Mouse (Mus musculus) layer of hippocampus, postnatal 36 days (tissue): ENCODE data around the gene Mdh2. TPM values are rescaled to one million over a fixed set of nuclear protein-coding genes. Genes with fewer than 3 reads are reported as not detected.

Experiments
- DNase-seq, 2 experiments: peaks; one replicate each; pipeline ENCODE4 v3.0.0; 2022
- total RNA-seq, 2 experiments: library from RNA; stranded (reverse); gene quantifications; 2 replicates each; pipeline ENCODE4 v1.2.3; 2021

Mdh2 gene
- total RNA-seq, 2 experiments from 2014 or later = 387 to 407 TPM

DNA sequence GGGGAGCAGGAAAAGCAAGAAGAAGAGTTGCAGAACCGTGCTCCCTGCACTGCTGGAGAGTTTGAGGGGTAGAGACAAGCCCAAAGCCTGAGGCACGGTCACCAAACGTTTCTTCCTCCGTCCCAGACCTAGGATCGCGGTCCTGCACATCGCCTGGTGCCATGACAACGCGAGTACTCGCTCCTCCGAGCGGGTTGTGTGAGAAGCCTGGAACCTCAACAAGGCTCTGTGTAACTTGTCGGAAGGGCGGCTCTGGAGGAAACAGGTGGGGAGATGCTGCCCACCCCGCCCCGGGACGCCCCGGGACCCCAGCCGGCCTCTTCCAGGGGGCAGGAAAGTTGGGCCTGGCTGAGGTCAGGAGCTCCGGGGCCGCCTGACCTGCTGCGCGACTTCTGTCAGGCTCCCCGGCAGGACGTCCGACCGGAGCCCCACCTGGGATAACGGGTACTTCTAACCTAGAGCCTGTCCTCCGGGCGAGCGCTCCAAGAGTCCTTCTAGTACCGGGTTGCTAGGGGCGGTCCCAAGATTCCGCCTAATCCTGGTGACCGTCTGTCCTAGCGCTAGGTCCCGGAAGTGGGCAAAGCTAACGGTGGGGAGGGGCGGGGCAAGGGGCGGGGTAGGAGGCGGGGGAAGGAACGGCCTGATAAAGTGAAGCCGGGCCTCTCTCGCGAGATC, 347 bp upstream of the Mdh2 start, which contains the start of gene Styxl1:
Styxl1 (minus strand) TSS at position 590 of the 675 bp plus-strand sequence.
- no peak for DNase-seq

- no peak for DNase-seq
Observed at GRCm38 (mm10) chr5:135780331-135780730, 2.1 kb downstream of the Mdh2 start.

DNA sequence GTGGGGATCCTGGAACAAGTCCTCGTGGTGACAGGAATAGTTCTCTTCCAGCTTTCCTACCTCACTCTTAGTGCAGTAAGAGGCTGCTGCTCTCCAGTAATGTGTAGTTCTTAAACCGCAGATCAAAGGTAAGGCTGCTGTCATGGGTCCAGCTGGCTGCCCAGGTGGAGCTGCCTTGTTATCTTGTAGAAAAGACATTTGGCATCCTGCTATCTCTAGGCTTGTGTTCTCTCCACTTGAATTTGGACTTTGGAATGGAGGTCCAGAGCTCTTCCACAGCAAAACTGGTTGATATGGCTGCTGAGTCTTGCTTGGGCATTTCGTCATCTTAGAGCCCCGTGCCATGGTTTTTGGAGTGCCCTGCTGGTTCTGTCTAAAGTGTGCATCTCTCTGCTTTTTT, 4.6 kb downstream of the Mdh2 start:
- no peak for DNase-seq

- peak; percentile 87 to 89 for DNase-seq
Observed at GRCm38 (mm10) chr5:135793996-135794858, 15.9 kb downstream of the Mdh2 start.

GRCm38 (mm10) chr5:135794859-135795181, 16.5 kb downstream of the Mdh2 start:
- DNase-seq = no peak

DNA sequence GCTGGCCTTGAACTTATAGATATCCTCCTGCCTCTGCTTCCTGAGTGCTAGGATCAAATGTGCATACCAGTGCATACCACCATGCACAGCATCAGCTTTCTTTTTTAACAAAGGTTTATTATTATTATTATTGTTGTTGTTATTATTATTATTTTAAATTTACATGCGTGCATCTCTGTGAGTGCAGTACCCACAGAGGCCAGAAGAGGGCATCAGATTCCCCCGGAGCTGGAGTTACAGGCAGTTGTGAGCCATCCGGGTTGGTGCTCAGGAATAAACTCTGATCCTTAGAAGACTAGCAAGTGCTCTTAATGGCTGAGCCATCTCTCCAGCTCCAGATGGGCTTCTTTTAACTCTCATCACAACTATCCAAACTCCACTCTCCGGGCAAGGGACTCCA, 21.5 kb downstream of the Mdh2 start:
- no peak for DNase-seq

DNA sequence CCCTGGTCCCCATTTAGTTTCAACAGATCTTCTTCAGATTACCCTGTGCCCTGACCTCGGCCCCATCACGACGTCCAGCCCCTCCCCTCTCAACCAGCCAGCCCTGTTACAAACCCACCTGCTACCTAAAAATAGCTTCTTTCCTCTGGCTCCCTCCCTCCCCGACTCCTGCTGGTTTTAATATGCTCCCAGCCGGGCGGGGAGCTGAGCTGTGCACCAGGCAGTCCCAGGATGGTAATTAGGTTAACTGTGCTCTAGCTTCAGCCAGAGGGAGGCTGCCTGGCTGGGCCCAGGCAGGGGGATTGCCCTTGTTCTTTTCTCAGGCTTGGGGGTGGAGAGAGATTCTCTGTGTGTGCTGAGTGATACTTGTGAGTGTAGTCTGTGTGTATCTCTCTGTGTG, 22.6 kb downstream of the Mdh2 start:
- DNase-seq = no peak

DNA sequence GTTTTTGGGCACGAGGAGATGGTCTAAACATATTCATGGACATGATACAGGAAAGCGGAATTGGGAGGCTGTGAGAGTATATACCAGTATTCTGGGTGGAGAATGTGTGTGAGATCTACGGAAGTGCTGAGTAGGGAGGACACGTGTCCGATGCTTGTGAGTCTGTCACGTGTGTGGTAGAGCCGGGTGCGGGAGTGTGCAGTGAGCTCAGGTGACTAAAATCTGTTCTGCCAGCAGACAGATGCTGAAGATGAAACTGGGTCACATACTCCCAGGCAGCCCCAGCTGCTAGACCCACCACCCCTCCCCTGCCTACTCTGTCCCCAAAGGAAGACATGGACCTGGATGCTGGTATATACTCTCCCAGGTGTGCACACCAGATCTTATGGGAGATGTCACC, 24.4 kb downstream of the Mdh2 start:
- no peak for DNase-seq

DNA sequence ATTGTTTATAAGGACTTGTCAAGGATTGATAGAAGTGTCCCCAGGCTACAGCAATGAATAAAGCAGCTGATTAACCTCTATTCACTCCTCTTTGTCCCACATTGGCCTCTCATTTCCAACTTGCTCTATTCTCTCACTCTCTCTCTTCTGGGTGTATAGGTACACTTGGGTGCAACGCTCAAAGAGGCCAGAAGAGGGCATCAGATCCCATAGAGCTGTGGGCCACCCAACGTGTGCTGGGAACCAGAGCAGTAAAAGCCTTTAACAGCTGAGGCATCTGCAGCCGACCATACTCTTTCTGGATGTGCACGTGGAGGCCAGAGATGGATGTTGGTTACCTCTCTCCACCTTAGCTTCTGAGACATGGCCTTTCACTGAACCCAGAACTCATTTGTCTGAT, 24.9 kb downstream of the Mdh2 start:
- no peak for DNase-seq

DNA sequence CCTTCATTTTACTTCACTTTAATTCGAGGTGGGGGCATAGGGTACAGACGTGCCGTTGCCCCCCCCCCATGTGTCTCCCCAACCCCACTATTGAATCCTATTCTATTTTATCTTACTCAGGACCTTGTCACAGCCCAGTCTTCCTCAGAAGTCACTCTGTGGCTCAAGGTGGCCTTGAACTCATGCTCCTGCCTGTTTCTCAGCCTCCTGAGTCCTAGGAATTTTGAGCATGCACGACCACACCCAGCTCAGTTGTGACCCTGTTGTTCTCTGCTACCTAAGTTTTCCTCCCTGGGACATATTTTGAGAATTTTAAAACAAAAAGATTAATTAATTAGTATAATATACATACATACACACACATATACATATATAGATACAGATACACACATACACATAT, 25.4 kb downstream of the Mdh2 start:
- no peak for DNase-seq

DNA sequence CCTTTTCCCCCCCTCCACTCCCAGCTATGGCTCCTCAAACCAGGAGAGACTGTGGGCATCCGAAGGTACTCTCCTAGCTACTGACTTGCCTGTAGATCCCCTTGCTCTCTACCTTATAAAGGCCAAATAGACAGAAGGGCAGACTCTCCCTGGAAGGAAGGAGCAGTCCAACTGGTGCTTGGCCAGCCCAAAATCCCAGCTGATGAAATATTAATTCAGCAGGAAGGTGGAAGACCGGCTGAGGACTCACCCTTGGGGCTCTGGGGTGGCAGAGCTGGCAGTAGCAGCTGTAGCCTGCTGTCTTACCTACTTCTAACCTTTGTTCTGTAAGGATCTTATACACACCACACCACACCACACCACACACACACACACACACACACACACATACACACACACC, 26.5 kb downstream of the Mdh2 start:
- DNase-seq = no peak

GRCm38 (mm10) chr5:135806555-135807262, 28.4 kb downstream of the Mdh2 start, which contains the start of gene Srrm3:
TSS of gene Srrm3 (plus strand) at chr5:135806890.
- peak; percentile 89 to 90 for DNase-seq

DNA sequence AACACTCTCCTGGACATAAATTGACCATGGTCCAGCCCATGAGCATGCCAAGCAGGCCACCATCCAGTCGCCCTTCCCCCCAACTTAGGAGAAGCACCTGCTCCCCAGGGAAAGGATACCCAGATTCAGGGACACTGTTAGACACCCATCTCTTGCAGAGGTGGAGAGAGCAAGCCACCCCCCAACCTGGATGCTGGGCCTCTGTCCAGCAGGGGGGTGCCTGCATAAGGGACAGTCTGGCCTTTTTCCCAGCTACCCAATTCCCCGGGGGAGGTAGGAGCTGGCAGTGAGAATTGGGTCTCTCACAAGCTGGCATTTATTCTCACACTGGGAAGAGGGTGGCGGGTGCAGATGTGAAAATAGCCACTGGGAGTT, 29.0 kb downstream of the Mdh2 start:
- DNase-seq = peak in 1 of 2 experiments; percentile 24

DNA sequence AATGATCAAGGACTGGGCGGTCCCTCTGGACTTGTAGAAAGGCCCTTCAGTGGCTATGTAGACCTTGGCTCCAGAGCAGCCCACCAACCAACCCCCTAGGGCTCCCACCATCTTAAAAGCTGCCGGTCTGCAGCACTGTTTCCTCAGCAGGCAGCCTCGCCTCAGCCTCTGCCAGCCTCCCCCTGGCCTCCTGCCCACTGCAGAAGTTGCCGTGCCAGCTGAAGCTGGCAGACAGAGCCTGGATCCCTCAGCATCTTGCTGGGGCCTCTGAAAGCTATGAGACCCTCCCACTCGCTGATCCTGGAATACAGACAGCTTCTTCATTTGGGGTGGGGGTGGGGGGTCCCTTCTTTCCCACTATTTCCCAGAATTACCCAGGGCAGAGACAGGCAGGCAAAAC, 34.7 kb downstream of the Mdh2 start:
- DNase-seq = peak; percentile 71 to 73

DNA sequence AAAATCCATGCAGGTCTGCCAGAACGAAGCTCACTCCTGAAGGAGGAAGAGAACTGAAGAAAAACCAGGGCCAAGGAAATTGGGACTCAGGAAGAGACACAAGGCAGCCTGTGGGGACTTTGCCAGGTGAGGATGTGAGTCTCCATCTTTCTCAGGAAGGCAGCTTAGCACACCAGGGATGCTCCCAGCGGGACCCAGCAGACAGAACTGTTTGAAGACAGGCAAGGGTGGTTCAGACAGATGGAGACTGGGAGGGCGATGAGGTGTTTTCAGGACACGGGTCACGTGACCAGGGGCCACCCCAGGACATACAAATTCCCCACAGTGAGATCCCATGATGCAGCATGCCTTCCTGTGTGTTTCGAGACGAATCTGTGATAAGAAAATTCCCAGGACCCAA, 40.2 kb downstream of the Mdh2 start:
- no peak for DNase-seq

DNA sequence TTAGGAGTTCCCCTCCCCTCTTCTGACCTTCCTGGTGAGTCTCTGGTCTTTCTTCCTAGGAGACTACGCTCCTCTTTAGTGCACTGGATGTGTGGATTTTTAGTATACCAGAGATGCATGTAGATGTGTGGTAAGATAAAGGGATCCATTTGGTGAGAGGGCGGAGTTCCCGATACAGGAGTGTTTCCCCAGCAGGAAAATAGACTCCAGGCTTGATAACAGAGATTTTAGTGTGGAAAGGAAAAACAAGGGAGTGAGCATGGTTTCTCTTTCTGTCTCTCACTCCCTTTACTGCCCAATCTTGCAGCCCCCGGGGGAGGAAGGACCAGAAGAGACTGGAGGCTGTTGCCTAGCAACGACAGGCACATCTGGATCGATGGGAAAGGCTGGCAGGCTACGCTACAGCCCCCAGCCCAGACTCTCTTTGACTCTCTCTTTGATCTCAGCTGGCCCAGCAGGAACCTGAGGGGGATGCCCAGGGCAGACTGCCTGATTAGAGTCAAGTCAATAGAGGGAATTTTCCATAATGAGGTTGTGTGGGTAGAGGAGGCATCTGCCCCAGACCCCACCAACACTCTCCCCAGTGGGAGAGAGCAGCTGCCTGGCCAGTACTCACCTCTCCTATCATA, 44.1 kb downstream of the Mdh2 start:
- DNase-seq = no peak

GRCm38 (mm10) chr5:135824517-135824916, 46.2 kb downstream of the Mdh2 start:
- no peak for DNase-seq

DNA sequence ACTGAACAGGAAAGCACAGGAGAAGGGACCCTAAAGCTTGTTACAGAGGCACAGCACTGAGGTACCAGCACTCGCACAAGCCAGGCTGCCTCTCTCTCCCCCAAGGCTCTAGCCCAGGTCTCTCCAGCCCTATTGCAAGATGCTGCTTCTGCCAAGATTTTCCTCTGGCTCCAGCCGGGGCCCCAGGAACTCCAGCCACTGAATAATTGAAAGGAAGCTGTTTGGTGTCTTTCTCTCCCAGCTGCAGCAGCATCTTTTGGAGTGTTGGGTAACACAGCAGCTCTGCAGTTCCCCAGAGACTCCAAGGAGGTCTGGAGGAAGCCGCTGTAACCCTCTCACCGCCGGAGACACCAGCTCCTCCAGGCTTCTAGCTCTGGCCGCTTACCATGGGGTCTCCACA, 47.9 kb downstream of the Mdh2 start:
- DNase-seq = no peak

- DNase-seq = no peak
Observed at GRCm38 (mm10) chr5:135829381-135829780, 51.1 kb downstream of the Mdh2 start.

DNA sequence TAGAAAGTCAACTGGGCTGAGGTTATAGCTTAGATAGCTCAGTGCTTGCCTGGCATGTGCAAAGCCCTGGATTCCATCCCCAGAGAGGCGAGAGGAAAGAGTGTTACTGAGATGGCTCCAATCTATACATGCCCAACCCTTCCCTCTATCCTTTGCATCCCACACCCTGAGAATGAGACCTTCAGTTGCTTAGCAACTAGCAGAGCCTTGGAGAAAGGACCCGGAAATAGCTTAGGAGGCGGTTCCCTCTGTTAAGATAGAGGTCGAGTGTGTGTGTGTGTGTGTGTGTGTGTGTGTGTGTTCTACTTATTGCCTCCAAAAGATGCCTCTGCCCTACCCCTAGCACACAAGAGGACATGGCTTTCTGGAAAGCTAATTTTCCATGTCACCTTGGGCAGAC, 54.4 kb downstream of the Mdh2 start:
- no peak for DNase-seq

GRCm38 (mm10) chr5:135834769-135835491, 56.6 kb downstream of the Mdh2 start:
- peak; percentile 56 to 59 for DNase-seq

- no peak for DNase-seq
Observed at GRCm38 (mm10) chr5:135835492-135835858, 57.2 kb downstream of the Mdh2 start.
